Mouse (Mus musculus) granulocyte monocyte progenitor cell, adult 5-6 weeks (primary cell): ENCODE measurements around the gene H13. TPM values are rescaled to one million over a fixed set of nuclear protein-coding genes. Genes with fewer than 3 reads are reported as not detected.

Source experiments
- total RNA-seq, 2 experiments: library from RNA; stranded (forward) in 1 of 2; stranded (reverse) in 1 of 2; fragments of 200-712, 200-1000 nt in 1 of 2; fragments of >200 nt in 1 of 2; fragmentation: Nextera tagmentation in 1 of 2; gene quantifications; 2 replicates each; pipeline ENCODE4 v1.2.3; 2014 to 2017

H13 gene
- total RNA-seq, 2 experiments from 2014 or later: 180 to 235 TPM

Other genes starting within 250 kb of the H13 start
- gene Defb23, start 204.8 kb upstream of the H13 start, total RNA-seq (2014; fragmentation: Nextera tagmentation): not detected in 2 replicates
- not detected in 2 replicates for gene Defb23, start 204.8 kb upstream of the H13 start, total RNA-seq (2017)
- gene Defb20, start 192.4 kb upstream of the H13 start, total RNA-seq (2014; fragmentation: Nextera tagmentation): not detected in 2 replicates
- gene Defb20, start 192.4 kb upstream of the H13 start, total RNA-seq (2017): not detected in 2 replicates
- not detected in 2 replicates for gene Defb22, start 179.3 kb upstream of the H13 start, total RNA-seq (2014; fragmentation: Nextera tagmentation)
- gene Defb22, start 179.3 kb upstream of the H13 start, total RNA-seq (2017): not detected in 2 replicates
- gene Defb26, start 157.8 kb upstream of the H13 start, total RNA-seq (2014; fragmentation: Nextera tagmentation): not detected in 2 replicates
- gene Defb26, start 157.8 kb upstream of the H13 start, total RNA-seq (2017): not detected in 2 replicates
- not detected in 2 replicates for gene Defb28, start 151.2 kb upstream of the H13 start, total RNA-seq (2014; fragmentation: Nextera tagmentation)
- not detected in 2 replicates for gene Defb28, start 151.2 kb upstream of the H13 start, total RNA-seq (2017)
- gene Defb29, start 129.4 kb upstream of the H13 start, total RNA-seq (2014; fragmentation: Nextera tagmentation): not detected in 2 replicates
- gene Defb29, start 129.4 kb upstream of the H13 start, total RNA-seq (2017): not detected in 2 replicates
- not detected in 2 replicates for gene Gm17416, start 100.1 kb upstream of the H13 start, total RNA-seq (2014; fragmentation: Nextera tagmentation)
- not detected in 2 replicates for gene Gm17416, start 100.1 kb upstream of the H13 start, total RNA-seq (2017)
- gene Defb21, start 96.7 kb upstream of the H13 start, total RNA-seq (2014; fragmentation: Nextera tagmentation): not detected in 2 replicates
- not detected in 2 replicates for gene Defb21, start 96.7 kb upstream of the H13 start, total RNA-seq (2017)
- not detected in 2 replicates for gene Defb19, start 89.1 kb upstream of the H13 start, total RNA-seq (2014; fragmentation: Nextera tagmentation)
- not detected in 2 replicates for gene Defb19, start 89.1 kb upstream of the H13 start, total RNA-seq (2017)
- not detected in 2 replicates for gene Defb45, start 70.1 kb upstream of the H13 start, total RNA-seq (2014; fragmentation: Nextera tagmentation)
- gene Defb45, start 70.1 kb upstream of the H13 start, total RNA-seq (2017): not detected in 2 replicates
- gene Defb36, start 65.1 kb upstream of the H13 start, total RNA-seq (2014; fragmentation: Nextera tagmentation): not detected in 2 replicates
- not detected in 2 replicates for gene Defb36, start 65.1 kb upstream of the H13 start, total RNA-seq (2017)
- not detected in 2 replicates for gene Defb25, start 46.4 kb upstream of the H13 start, total RNA-seq (2014; fragmentation: Nextera tagmentation)
- not detected in 2 replicates for gene Defb25, start 46.4 kb upstream of the H13 start, total RNA-seq (2017)
- 0.45 TPM in 1 of 2 replicates, not detected in the other for gene Rem1, start 42.5 kb upstream of the H13 start, total RNA-seq (2014; fragmentation: Nextera tagmentation)
- not detected in 2 replicates for gene Rem1, start 42.5 kb upstream of the H13 start, total RNA-seq (2017)
- 11.7 and 14.5 TPM in 2 replicates for gene Mcts2, start 17.6 kb downstream of the H13 start, total RNA-seq (2014; fragmentation: Nextera tagmentation)
- 5.7 and 10.9 TPM in 2 replicates for gene Mcts2, start 17.6 kb downstream of the H13 start, total RNA-seq (2017)
- gene Id1, start 66.8 kb downstream of the H13 start, total RNA-seq (2014; fragmentation: Nextera tagmentation): 5.5 and 7.6 TPM in 2 replicates
- 5.0 and 6.6 TPM in 2 replicates for gene Id1, start 66.8 kb downstream of the H13 start, total RNA-seq (2017)
- 6.8 and 13.0 TPM in 2 replicates for gene Cox4i2, start 84.7 kb downstream of the H13 start, total RNA-seq (2014; fragmentation: Nextera tagmentation)
- gene Cox4i2, start 84.7 kb downstream of the H13 start, total RNA-seq (2017): 6.0 TPM in 1 of 2 replicates, not detected in the other
- gene Bcl2l1, start 162.3 kb downstream of the H13 start, total RNA-seq (2014; fragmentation: Nextera tagmentation): 13.2 and 27.8 TPM in 2 replicates
- gene Bcl2l1, start 162.3 kb downstream of the H13 start, total RNA-seq (2017): 10.3 and 25.2 TPM in 2 replicates
- gene Tpx2, start 178.5 kb downstream of the H13 start, total RNA-seq (2014; fragmentation: Nextera tagmentation): 51.4 and 56.0 TPM in 2 replicates
- gene Tpx2, start 178.5 kb downstream of the H13 start, total RNA-seq (2017): 96.9 and 105 TPM in 2 replicates
- not detected in 2 replicates for gene Mylk2, start 241.9 kb downstream of the H13 start, total RNA-seq (2014; fragmentation: Nextera tagmentation)
- gene Mylk2, start 241.9 kb downstream of the H13 start, total RNA-seq (2017): not detected in 2 replicates